Mouse (Mus musculus) stomach, postnatal 0 days (tissue): ENCODE results near the gene Cdh4. TPM values are rescaled to one million over a fixed set of nuclear protein-coding genes. Genes with fewer than 3 reads are reported as not detected.

Experiments
- ATAC-seq: fragments of 200-750 bp; cut with Nextera tagmentation; 2 replicates; pipeline ENCODE4 v1.8.0; 2017; ENCODE audit not compliant: low FRiP score, low TSS enrichment
- DNase-seq: peaks from one replicate; pipeline ENCODE4 v3.0.0-alpha.2; 2016; ENCODE audit warnings: low spot score
- H3K27ac ChIP-seq: fragments of 300-500 bp; sonication (generic); replicated peaks from 2 replicates; pipeline ENCODE4 v1.5.1; 2014; ENCODE audit warnings: mild to moderate bottlenecking, control low read depth
- H3K27me3 ChIP-seq: fragments of 300-500 bp; sonication (generic); 2 replicates; pipeline ENCODE4 v1.6.1; 2014; ENCODE audit warnings: low read length; ENCODE audit not compliant: control insufficient read depth, insufficient read depth
- H3K36me3 ChIP-seq: fragments of 300-500 bp; sonication (generic); 2 replicates; pipeline ENCODE4 v1.6.1; 2014; ENCODE audit warnings: low read length, mixed read lengths; ENCODE audit not compliant: control insufficient read depth, insufficient read depth
- H3K4me1 ChIP-seq: fragments of 300-500 bp; sonication (generic); replicated peaks from 2 replicates; pipeline ENCODE4 v1.6.1; 2014; ENCODE audit warnings: antibody characterized with exemption; ENCODE audit not compliant: control insufficient read depth, insufficient read depth
- H3K4me2 ChIP-seq: fragments of 300-500 bp; sonication (generic); replicated peaks from 2 replicates; pipeline ENCODE4 v1.6.1; 2014; ENCODE audit warnings: low read depth, mild to moderate bottlenecking, control low read depth, moderate library complexity
- H3K4me3 ChIP-seq: fragments of 300-500 bp; sonication (generic); 2 replicates; pipeline ENCODE4 v1.5.1; 2014; ENCODE audit warnings: low read depth, low read length, control low read depth
- H3K9ac ChIP-seq: fragments of 300-500 bp; sonication (generic); 2 replicates; pipeline ENCODE4 v1.6.1; 2014; ENCODE audit warnings: mild to moderate bottlenecking, low read length, control low read depth, mixed read lengths
- H3K9me3 ChIP-seq: fragments of 300-500 bp; sonication (generic); 2 replicates; pipeline ENCODE4 v1.6.1; 2016; ENCODE audit warnings: low read length; ENCODE audit not compliant: control insufficient read depth
- CTCF ChIP-seq: IDR thresholded peaks from 2 replicates; pipeline ENCODE4 v1.5.1; 2016; ENCODE audit warnings: antibody characterized with exemption, low read depth, mild to moderate bottlenecking, moderate library complexity
- EP300 ChIP-seq: optimal IDR thresholded peaks from 2 replicates; pipeline ENCODE3; 2016; ENCODE audit warnings: antibody characterized with exemption
- WGBS: fragments of 180-500 bp; shearing (Covaris S2); extraction: QIAGEN DNeasy Blood & Tissue Kit; methylation state at CpG from one replicate; pipeline ENCODE4 v1.1.7; 2014; 5-methylcytosine and 5-hydroxymethylcytosine counted together
- polyA plus RNA-seq: library from polyadenylated mRNA; unstranded; fragments of >200 nt; fragmentation: Nextera tagmentation; extraction: Ambion mirVana; gene quantifications from 2 replicates; pipeline ENCODE4 v1.2.1, GENCODE M21; 2015

Cdh4 gene
- polyA plus RNA-seq, 1 experiment from 2014 or later = 3.1 TPM

DNA sequence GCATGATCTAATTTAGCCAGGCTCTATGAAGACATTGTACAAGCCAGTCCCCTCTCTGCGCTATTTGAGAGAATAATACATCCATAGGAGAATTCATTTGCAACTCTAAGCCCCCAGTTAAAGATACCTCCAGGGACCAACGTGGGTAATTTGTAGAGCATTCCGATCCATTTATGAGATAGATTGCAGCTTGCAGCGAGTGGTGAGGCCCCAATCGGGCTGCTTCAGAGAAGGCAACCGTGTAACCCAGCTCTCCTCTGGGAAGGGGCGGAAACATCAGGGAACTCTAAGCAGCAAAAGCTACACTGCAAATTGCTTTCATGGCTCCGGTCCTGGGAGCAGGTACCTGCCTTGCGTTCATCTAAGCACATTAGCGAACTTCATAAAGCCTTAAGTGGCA is 126.9 kb downstream of the Cdh4 start:
- Histone ChIP-seq H3K9me3 (no peaks in the 10 kb centered on the region), H3K4me1 (no peaks in the 10 kb centered on the region), H3K27ac (no peak overlapping the region), H3K4me2 (no peak overlapping the region), H3K36me3 (no peaks in the 10 kb centered on the region), H3K4me3 (no peak overlapping the region), H3K27me3 (no peaks in the 10 kb centered on the region), H3K9ac (no peak overlapping the region)
- DNase-seq (no peak), ATAC-seq (no peak)
- 52% methylated on average over 10 of the region's 10 CpGs for WGBS
- TF ChIP-seq EP300 = no peak
- TF ChIP-seq CTCF = no peak

DNA sequence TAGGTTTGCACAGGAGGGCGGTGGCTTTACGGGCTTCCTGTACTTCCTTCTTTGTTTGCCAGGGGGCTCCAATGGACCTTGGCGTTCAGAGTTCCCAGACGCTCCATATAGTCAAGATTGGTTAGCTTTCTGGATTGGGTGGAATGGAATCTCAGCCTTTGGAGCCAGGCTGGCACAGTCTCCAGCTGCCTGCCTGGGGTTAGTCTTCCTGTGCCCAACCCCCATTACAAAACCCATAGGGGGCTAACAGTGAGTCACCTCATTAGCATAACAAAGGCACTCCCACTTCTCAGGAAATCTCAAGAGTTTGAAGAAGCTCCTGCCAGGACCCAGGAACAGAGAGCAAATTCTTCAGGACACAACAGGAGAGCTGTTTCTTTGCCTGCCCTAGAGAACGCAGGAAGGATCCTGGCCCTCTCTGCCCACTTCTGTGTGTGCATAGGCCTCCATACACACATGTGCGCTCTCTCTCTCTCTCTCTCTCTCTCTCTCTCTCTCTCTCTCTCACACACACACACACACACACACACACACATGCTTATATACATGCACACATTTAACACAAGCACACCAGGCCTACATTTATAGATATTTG is 129.0 kb downstream of the Cdh4 start:
- 0 out of 2 replicates have a peak, but pooled peaks have one; percentile 32 for ATAC-seq
- no peaks in the 10 kb centered on the region for H3K27me3 ChIP-seq
- no peak overlapping the region for H3K27ac ChIP-seq
- DNase-seq = peak; percentile 14
- H3K4me2 ChIP-seq = no peak overlapping the region
- H3K9ac ChIP-seq = no peak overlapping the region
- TF ChIP-seq EP300 (no peak), CTCF (peak; percentile 31)
- no peak overlapping the region for H3K4me3 ChIP-seq
- WGBS = 43% methylated on average over 6 of the region's 6 CpGs
- H3K36me3 ChIP-seq = no peaks in the 10 kb centered on the region
- no peaks in the 10 kb centered on the region for H3K9me3 ChIP-seq
- H3K4me1 ChIP-seq = no peaks in the 10 kb centered on the region

DNA sequence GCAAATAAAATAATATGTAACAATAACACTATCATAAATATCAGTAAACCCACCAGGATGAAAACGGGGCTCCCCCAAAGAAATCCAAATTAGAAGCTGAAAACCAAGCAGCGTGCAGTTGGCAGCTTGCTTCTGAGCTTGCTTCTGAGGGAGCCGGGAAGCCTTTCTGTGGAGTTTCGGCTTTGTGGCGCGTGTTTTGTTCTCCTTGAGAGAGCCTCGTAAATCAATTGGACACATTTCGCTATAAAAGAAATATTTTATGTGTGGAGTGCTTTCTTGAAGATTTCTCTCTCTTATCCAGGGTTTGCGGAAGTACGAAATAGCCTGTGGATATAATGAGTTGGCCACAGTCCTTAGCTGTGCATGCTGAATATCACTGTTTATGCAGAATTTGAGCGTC is 131.1 kb downstream of the Cdh4 start:
- ATAC-seq = no peak
- H3K4me3 ChIP-seq = no peak overlapping the region
- H3K4me2 ChIP-seq = no peak overlapping the region
- no peak overlapping the region for H3K9ac ChIP-seq
- H3K36me3 ChIP-seq = no peaks in the 10 kb centered on the region
- H3K27ac ChIP-seq = no peak overlapping the region
- no peaks in the 10 kb centered on the region for H3K27me3 ChIP-seq
- no peaks in the 10 kb centered on the region for H3K9me3 ChIP-seq
- no peak for DNase-seq
- TF ChIP-seq CTCF (no peak), EP300 (no peak)
- H3K4me1 ChIP-seq = no peaks in the 10 kb centered on the region
- 45% methylated on average over 11 of the region's 11 CpGs for WGBS

DNA sequence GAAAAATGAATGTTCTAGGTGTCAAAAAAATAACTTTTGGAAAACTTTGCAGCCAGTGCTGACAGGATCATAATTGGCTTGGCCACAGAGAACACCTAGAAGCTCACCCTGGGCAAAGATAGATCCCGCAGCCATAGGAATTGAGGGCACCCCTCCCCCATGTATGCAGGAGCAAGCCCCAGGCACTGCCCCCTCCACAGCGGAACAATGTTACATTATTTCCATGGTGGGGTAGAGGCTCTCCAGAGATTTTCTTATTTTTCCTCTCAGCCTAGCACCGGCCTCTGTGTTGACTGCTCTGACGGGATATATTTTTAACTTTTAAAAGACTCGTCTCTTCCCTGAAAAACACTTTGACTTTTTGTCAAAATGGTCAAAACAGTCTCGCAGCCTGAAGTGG is 131.6 kb downstream of the Cdh4 start:
- Histone ChIP-seq H3K4me2 (no peak overlapping the region), H3K9ac (no peak overlapping the region), H3K4me1 (no peaks in the 10 kb centered on the region), H3K36me3 (no peaks in the 10 kb centered on the region), H3K27me3 (no peaks in the 10 kb centered on the region), H3K4me3 (no peak overlapping the region), H3K9me3 (no peaks in the 10 kb centered on the region), H3K27ac (no peak overlapping the region)
- 70% methylated on average over 6 of the region's 6 CpGs for WGBS
- no peak for ATAC-seq
- TF ChIP-seq EP300 = no peak
- no peak for DNase-seq

DNA sequence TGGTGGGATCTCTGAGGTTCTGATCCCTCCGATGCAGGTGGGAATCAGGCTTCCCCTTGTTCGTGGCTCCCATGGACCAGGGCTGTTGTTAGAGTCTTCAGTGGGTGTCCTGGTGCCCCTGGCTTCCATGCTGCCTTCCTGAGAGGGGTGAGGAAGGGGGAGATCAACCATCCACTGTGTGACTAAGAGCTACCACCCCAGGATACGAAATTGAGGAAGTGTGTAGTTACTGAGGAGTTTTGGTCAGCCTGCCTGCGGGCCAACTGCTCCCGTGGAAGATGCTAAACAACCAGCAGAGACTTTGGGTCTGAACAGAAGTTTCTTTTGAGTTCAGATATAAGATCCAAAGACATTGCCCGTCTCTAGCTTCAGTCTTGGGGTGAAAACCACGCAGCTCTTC is 133.4 kb downstream of the Cdh4 start:
- no peaks in the 10 kb centered on the region for H3K4me1 ChIP-seq
- TF ChIP-seq EP300 = no peak
- TF ChIP-seq CTCF = no peak
- no peak overlapping the region for H3K4me2 ChIP-seq
- no peak for DNase-seq
- H3K27me3 ChIP-seq = no peaks in the 10 kb centered on the region
- ATAC-seq = no peak
- H3K9me3 ChIP-seq = no peaks in the 10 kb centered on the region
- H3K4me3 ChIP-seq = no peak overlapping the region
- no peaks in the 10 kb centered on the region for H3K36me3 ChIP-seq
- H3K27ac ChIP-seq = no peak overlapping the region
- H3K9ac ChIP-seq = no peak overlapping the region
- WGBS = 78% methylated on average over 7 of the region's 7 CpGs

DNA sequence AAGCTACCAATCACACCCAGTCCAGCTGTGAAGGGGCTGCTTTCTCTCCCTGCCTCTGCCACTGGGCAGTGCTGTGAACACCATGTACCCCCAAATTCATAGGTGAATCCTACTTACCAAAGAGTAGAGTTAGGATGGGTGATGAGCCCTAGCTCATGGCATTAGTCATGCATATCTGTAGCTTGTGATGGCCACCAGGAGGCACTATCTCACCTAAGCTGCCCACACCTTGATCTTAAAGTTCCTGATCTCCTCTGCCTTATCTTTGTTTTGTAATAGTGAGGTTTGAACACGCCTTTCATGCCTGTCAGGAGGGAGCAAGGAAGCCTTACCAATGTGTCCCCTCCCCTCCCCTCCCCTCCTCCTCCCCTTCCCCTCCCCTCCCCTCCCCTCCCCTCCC is 134.0 kb downstream of the Cdh4 start:
- no peak overlapping the region for H3K27ac ChIP-seq
- DNase-seq = no peak
- ATAC-seq = no peak
- H3K9ac ChIP-seq = no peak overlapping the region
- H3K4me3 ChIP-seq = no peak overlapping the region
- H3K27me3 ChIP-seq = no peaks in the 10 kb centered on the region
- TF ChIP-seq CTCF (peak; percentile 52), EP300 (no peak)
- no peaks in the 10 kb centered on the region for H3K9me3 ChIP-seq
- H3K4me1 ChIP-seq = no peaks in the 10 kb centered on the region
- H3K4me2 ChIP-seq = no peak overlapping the region
- H3K36me3 ChIP-seq = no peaks in the 10 kb centered on the region
- WGBS = 91% methylated on average over 1 of the region's 1 CpGs
